Comparison of ENCODE assay signal across 31 mouse cellular contexts in genomic region chr9:33214523-33214922, GRCm38 (mm10).
A peak's percentile ranks its signal among the peaks of the same experiment; 100 is the strongest.
DNase-seq lines count a peak whose midpoint lies in the region; ATAC-seq lines count a peak whose summit lies in the region.
"Had no signal": no experiment of that assay in that cellular context is flagged by ENCODE, and none has a peak within 500 bp of the region (broad histone marks: within the 10 kb centered on the region; RNA-seq: fewer than 3 reads in every experiment).

No protein-coding gene starts in this region.

- H3K36me3 ChIP-seq in forebrain, embryonic 15.5 days, result no peaks in the 10 kb centered on the region
- no peaks in the 10 kb centered on the region for H3K36me3 ChIP-seq in forebrain, embryonic 11.5 days (ENCODE audit: control insufficient read depth, insufficient read depth, low read length)
- H3K36me3 ChIP-seq: embryonic facial prominence, embryonic 13.5 days; hindbrain, embryonic 10.5 days; hindbrain, embryonic 15.5 days; limb, embryonic 12.5 days; liver, embryonic 15.5 days; midbrain, embryonic 15.5 days had no signal

- DNase-seq in forebrain, embryonic 11.5 days (ENCODE audit: low spot score), result no peak
- DNase-seq in layer of hippocampus, adult 11-12 months (ENCODE audit: low spot score), result peak; percentile 6
- DNase-seq in layer of hippocampus, postnatal 25 days (ENCODE audit: extremely low spot score in 1 of 2, low spot score in 1 of 2), result no peak
- DNase-seq in layer of hippocampus, adult 8-10 months (ENCODE audit: low spot score in 2 of 2), result peak; percentile 7 to 14
- no peak for DNase-seq in gastrocnemius, postnatal 4 days (ENCODE audit: low spot score in 2 of 2)
- DNase-seq in spleen, adult 12 weeks (ENCODE audit: low spot score), result no peak
- DNase-seq: adrenal gland, postnatal 10 days; cerebellum, adult 11-12 months; cerebellum, adult 9-11 months; embryo, embryonic 11 days; gastrocnemius, postnatal 25 days; heart, adult 2 months; heart, postnatal 14 days; kidney, adult 11 months; lung, embryonic 14.5 days; lung, postnatal 14 days; right cerebral cortex, adult 18-20 months; right cerebral cortex, postnatal 4 days; thymus, postnatal 4 days had no signal

- 0 out of 2 replicates have a peak, but pooled peaks have one; percentile 26 for ATAC-seq in forebrain, embryonic 15.5 days (replicated peaks)
- no peak for ATAC-seq in forebrain, embryonic 11.5 days (replicated peaks; ENCODE audit: low FRiP score)
- ATAC-seq: inflammation-experienced regulatory T-cells, adult 6 months; midbrain, embryonic 15.5 days; Patski had no signal

- H3K9ac ChIP-seq in forebrain, embryonic 15.5 days (replicated peaks), result no peak overlapping the region
- no peak overlapping the region for H3K9ac ChIP-seq in forebrain, embryonic 11.5 days (ENCODE audit: low read length)
- H3K9ac ChIP-seq: embryonic facial prominence, embryonic 13.5 days; hindbrain, embryonic 15.5 days; limb, embryonic 12.5 days; liver, embryonic 15.5 days; lung, embryonic 14.5 days; midbrain, embryonic 15.5 days had no signal

- 53% methylated on average over 1 of the region's 1 CpGs for WGBS in forebrain, embryonic 15.5 days
- 82% methylated on average over 1 of the region's 1 CpGs for WGBS in forebrain, embryonic 11.5 days

- no peaks in the 10 kb centered on the region for H3K27me3 ChIP-seq in forebrain, embryonic 15.5 days
- no peaks in the 10 kb centered on the region for H3K27me3 ChIP-seq in forebrain, embryonic 11.5 days (ENCODE audit: control insufficient read depth, insufficient read depth, low read length)
- H3K27me3 ChIP-seq: embryonic facial prominence, embryonic 13.5 days; hindbrain, embryonic 15.5 days; limb, embryonic 12.5 days; liver, embryonic 15.5 days; midbrain, embryonic 15.5 days; Patski had no signal

- H3K4me3 ChIP-seq in forebrain, embryonic 15.5 days, result no peak overlapping the region
- H3K4me3 ChIP-seq in forebrain, embryonic 11.5 days (ENCODE audit: low read depth, low read length), result no peak overlapping the region
- H3K4me3 ChIP-seq: embryonic facial prominence, embryonic 13.5 days; erythroblast, embryonic 14.5 days; heart, adult 2 months; hindbrain, embryonic 10.5 days; hindbrain, embryonic 15.5 days; left cerebral cortex, adult 2 months; limb, embryonic 12.5 days; liver, embryonic 15.5 days; midbrain, embryonic 15.5 days had no signal

- H3K27ac ChIP-seq in forebrain, embryonic 15.5 days (replicated peaks), result no peak overlapping the region
- no peak overlapping the region for H3K27ac ChIP-seq in forebrain, embryonic 11.5 days (ENCODE audit: low read depth, low read length)
- H3K27ac ChIP-seq: embryonic facial prominence, embryonic 13.5 days; heart, adult 2 months; hindbrain, embryonic 10.5 days; hindbrain, embryonic 15.5 days; kidney, postnatal 0 days; left cerebral cortex, adult 2 months; limb, embryonic 12.5 days; liver, embryonic 15.5 days; midbrain, embryonic 15.5 days had no signal

- no peaks in the 10 kb centered on the region for H3K9me3 ChIP-seq in forebrain, embryonic 15.5 days
- H3K9me3 ChIP-seq in forebrain, embryonic 11.5 days (ENCODE audit: control insufficient read depth, low read length), result no peaks in the 10 kb centered on the region
- H3K9me3 ChIP-seq: embryonic facial prominence, embryonic 13.5 days; hindbrain, embryonic 10.5 days; hindbrain, embryonic 15.5 days; limb, embryonic 12.5 days; liver, embryonic 15.5 days; midbrain, embryonic 15.5 days had no signal

- no peaks in the 10 kb centered on the region for H3K4me1 ChIP-seq in forebrain, embryonic 15.5 days
- no peaks in the 10 kb centered on the region for H3K4me1 ChIP-seq in forebrain, embryonic 11.5 days (replicated peaks; ENCODE audit: control insufficient read depth, insufficient read depth, low read length)
- H3K4me1 ChIP-seq: embryonic facial prominence, embryonic 13.5 days; hindbrain, embryonic 10.5 days; hindbrain, embryonic 15.5 days; limb, embryonic 12.5 days; liver, embryonic 15.5 days; midbrain, embryonic 15.5 days had no signal

- H3K4me2 ChIP-seq in forebrain, embryonic 15.5 days (replicated peaks), result no peak overlapping the region
- no peak overlapping the region for H3K4me2 ChIP-seq in forebrain, embryonic 11.5 days (ENCODE audit: low read depth, low read length, severe bottlenecking)
- H3K4me2 ChIP-seq: embryonic facial prominence, embryonic 13.5 days; hindbrain, embryonic 15.5 days; limb, embryonic 12.5 days; liver, embryonic 15.5 days; lung, embryonic 14.5 days; midbrain, embryonic 15.5 days had no signal

Comparison
In these comparisons a context has a peak if more than half of its experiments do, and no peak if none do; other contexts are left out.
1. DNase-seq: peak in layer of hippocampus, adult 11-12 months (single experiment) and layer of hippocampus, adult 8-10 months (2 of 2); none in forebrain, embryonic 11.5 days (single experiment), layer of hippocampus, postnatal 25 days (0 of 2), gastrocnemius, postnatal 4 days (0 of 2) and spleen, adult 12 weeks (single experiment).